Mouse (Mus musculus) neutrophil, adult 65 days (primary cell): ENCODE data around the gene Clec1b. TPM values are rescaled to one million over a fixed set of nuclear protein-coding genes. Genes with fewer than 3 reads are reported as not detected.

ENCODE experiments used
- total RNA-seq: library from RNA; stranded (reverse); gene quantifications from 2 replicates; pipeline ENCODE4 v1.2.4, GENCODE M21; 2023

Clec1b gene
- 12.0 and 13.0 TPM in 2 replicates for total RNA-seq

DNA sequence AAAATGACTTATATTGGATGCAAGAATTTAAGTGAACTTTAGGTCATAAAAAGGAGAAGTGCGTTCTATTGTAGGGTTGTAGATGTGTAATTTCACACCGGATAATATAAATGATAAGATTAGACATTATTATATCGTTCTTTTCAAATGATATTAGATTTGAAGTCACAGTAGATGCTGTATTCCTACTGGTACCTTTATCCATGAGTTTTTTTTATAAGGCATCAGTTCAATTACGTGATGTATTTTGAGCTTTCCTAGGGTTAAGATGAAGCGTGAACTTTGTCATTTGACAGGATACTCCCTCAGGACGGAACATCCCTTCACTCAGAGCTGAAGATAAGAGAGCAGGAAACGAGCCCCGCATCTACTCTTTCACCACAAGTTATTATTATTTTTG is at the start of gene Clec1b:
TSS of gene Clec1b (plus strand) at position 301 of the 400 bp plus-strand sequence.

DNA sequence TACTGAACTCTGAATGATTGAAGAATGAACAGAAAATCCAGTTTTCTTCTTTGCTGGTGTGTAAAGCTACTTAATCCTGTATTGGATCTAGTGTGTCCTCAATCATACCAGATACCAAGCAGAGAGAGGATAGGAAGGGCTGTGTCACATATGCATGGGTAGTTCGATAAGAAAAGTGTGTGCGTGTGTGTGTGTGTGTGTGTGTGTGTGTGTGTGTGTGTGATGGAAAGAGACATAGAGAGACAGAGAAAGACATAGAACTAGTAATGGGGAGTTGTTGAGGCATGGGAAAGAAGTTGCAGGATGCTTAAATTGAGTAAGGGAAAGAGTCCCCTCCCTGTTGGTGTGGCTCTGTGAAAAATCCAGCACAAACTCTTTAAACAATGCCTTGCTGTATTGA is 11.3 kb upstream of the Clec1b start, which contains the start of gene Clec12b:
TSS of gene Clec12b (minus strand) at position 101 of the 400 bp plus-strand sequence.

GRCm38 (mm10) chr6:129408562-129408961 is 11.5 kb downstream of the Clec1b start, which contains the start of gene Clec9a:
Gene Clec9a (plus strand): TSS chr6:129408862.

DNA sequence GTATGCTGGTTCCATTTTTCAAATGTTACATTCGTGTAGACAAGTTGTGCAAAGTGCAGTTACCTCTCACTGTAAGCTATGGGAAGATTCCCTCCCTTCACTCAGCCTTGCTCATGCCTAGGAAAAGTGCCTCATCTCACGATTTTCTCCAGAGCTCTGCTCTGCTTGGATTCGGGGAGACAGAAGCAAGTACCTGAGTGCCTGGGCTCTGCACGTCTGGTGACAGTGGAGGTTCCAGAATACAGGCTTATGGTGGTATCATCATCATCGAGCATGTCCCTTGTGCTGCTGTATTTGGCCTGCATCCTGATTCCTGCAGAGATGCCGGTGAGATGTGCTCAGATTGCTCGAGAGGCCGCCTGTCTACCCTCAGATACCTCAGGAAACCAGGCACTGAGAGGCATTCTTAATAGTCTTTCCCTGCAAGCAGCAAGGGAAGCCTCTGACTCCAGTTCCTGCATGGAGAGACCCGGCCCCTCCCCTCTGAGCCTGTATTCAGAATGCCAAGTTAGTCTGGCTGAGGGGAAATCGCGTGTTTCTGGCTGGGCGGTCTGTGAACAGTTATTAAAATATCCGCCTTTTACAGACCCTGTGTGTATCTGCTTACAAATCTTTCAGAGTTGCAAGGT is 54.4 kb downstream of the Clec1b start, which contains the start of gene Clec1a:
TSS of gene Clec1a (minus strand) at position 590 of the 629 bp plus-strand sequence.

Other genes starting within 250 kb of the Clec1b start
- 14.3 and 24.8 TPM in 2 replicates for gene Clec2d, start 216.7 kb upstream of the Clec1b start, total RNA-seq
- 39.1 and 48.5 TPM in 2 replicates for gene Cd69, start 121.9 kb upstream of the Clec1b start, total RNA-seq
- not detected in 2 replicates for gene 4922502D21Rik, start 65.5 kb upstream of the Clec1b start, total RNA-seq
- 157 TPM in 2 replicates for gene Clec12a, start 54.6 kb upstream of the Clec1b start, total RNA-seq
- gene Clec12b, start 11.4 kb upstream of the Clec1b start, total RNA-seq: not detected in 2 replicates
- gene Clec9a, start 11.6 kb downstream of the Clec1b start, total RNA-seq: 0.92 and 2.7 TPM in 2 replicates
- 0.23 and 0.57 TPM in 2 replicates for gene Clec1a, start 54.7 kb downstream of the Clec1b start, total RNA-seq
- gene Olr1, start 109.9 kb downstream of the Clec1b start, total RNA-seq: 35.0 and 36.3 TPM in 2 replicates
- 0.91 and 1.1 TPM in 2 replicates for gene Tmem52b, start 115.3 kb downstream of the Clec1b start, total RNA-seq
- gene Gabarapl1, start 135.9 kb downstream of the Clec1b start, total RNA-seq: 27.8 and 30.0 TPM in 2 replicates
- gene Klre1, start 180.6 kb downstream of the Clec1b start, total RNA-seq: not detected in 2 replicates
- 0.54 and 0.77 TPM in 2 replicates for gene Klrd1, start 194.5 kb downstream of the Clec1b start, total RNA-seq
- 0.36 and 0.57 TPM in 2 replicates for gene Klrk1, start 226.6 kb downstream of the Clec1b start, total RNA-seq
- gene Klrc3, start 246.0 kb downstream of the Clec1b start, total RNA-seq: not detected in 2 replicates